Mouse (Mus musculus) MEL (cell line): ENCODE data around the gene Ddx54.

Experiments used
- GABPA ChIP-seq: IDR thresholded peaks from 2 replicates; pipeline ENCODE4 v1.6.1; 2012; ENCODE audit warnings: low read depth, mild to moderate bottlenecking, inconsistent platforms, low read length, improper control_type of control experiment, moderate library complexity
- KAT2A ChIP-seq: conservative IDR thresholded peaks from 2 replicates; pipeline ENCODE4 v1.6.1; 2012; ENCODE audit warnings: low read depth, low read length, improper control_type of control experiment, inconsistent platforms
- POLR2A ChIP-seq, 2 experiments: IDR thresholded peaks; 2 replicates each; pipeline ENCODE4 v1.6.1; 2011 to 2012; ENCODE audit warnings: low read length in 2 of 2, mild to moderate bottlenecking in 2 of 2, control low read depth in 1 of 2, improper control_type of control experiment in 1 of 2, low read depth in 1 of 2, moderate library complexity in 1 of 2; ENCODE audit not compliant: control insufficient read depth in 1 of 2, insufficient read depth in 1 of 2, poor library complexity in 1 of 2
- POLR2AphosphoS5 ChIP-seq: IDR thresholded peaks from 2 replicates; pipeline ENCODE4 v1.6.1; 2012; ENCODE audit warnings: low read depth, borderline replicate concordance, mild to moderate bottlenecking, inconsistent platforms, low read length, moderate library complexity, mixed read lengths
- RAD21 ChIP-seq: IDR thresholded peaks from 2 replicates; pipeline ENCODE4 v1.6.1; 2011; ENCODE audit warnings: mild to moderate bottlenecking, low read depth, low read length, improper control_type of control experiment
- TBP ChIP-seq: IDR thresholded peaks from 2 replicates; pipeline ENCODE4 v1.8.0; 2011; ENCODE audit warnings: low read depth, low read length, improper control_type of control experiment

DNA sequence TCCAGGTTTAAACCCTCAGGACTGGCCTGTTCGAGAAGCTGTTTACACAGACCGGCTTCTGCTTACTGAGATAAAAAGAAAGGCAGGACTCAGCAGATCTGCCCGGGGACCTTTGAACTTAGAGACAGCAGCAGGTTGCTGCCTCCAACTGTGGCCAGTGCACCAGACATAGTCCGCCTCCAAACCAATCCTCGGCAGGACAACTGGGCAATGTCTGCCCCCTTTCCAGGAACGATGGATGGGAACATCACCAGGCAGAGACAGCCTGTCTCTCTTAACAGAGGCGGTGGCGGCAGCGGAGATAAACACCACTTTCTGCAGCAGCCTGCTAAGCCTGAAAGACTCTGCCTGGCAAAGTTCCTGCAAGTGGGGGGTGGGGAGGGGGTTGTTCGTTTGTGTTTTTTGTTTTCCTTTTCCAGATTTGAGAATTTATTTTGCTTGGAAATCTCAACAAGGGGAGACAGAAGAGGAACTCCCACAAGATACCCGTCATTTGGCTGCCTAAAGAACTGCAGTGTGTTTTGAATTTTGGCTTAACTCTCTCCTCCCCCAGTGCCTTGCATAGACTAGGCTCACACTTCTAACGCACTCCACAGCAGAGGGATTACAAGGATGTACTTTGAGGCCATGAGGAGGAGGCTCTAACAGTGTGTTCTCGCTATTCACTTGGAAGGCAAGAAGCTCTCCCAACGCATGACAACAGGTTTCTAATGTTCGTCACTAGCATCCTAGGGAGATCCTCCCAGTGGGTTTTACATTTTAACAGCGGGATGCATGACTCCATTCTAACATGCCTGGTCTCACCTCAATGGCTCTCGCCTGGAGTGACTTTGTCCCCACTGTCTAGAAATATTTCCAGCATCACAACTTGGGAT is 25.6 kb upstream of the Ddx54 start:
- no peak for TF ChIP-seq KAT2A
- no peak for TF ChIP-seq POLR2A (IDR thresholded peaks at IDR 0.05; ENCODE audit: control insufficient read depth in 1 of 2, insufficient read depth in 1 of 2, low read depth in 1 of 2, low read length in 2 of 2, poor library complexity in 1 of 2)
- no peak for TF ChIP-seq RAD21
- no peak for TF ChIP-seq TBP
- TF ChIP-seq GABPA, result no peak
- no peak for TF ChIP-seq POLR2AphosphoS5
